Mouse (Mus musculus): ENCODE data around the gene Decr2. TPM values are rescaled to one million over a fixed set of nuclear protein-coding genes. Genes with fewer than 3 reads are reported as not detected.
"Not testable (repeated sequence)": the region's sequence is repeated elsewhere in the genome, so short reads cannot be mapped to it uniquely, and the experiment has no call there.

The Decr2 gene
- polyA plus RNA-seq, 1 experiment from 2014 or later = 24.7 TPM

DNA sequence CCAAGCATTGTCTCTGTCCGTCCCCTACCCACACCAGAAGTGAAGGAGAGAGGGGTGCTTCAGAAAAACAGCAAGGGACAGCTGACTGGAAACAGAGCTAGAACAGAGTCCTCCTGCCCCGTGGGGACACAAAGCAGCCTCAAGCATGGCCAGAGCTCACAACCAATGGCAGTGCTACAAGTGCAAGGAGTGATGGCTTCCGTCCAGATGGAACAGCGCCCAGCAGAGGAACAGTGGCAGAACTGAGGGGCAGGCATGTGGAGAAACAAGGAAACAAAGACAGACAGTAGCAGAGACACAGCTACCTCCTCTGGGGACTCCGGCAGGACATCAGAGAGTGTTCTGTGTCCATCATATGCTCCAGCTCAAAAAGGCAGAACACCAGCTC is 46.9 kb downstream of the Decr2 start:
- H3K27ac ChIP-seq = no peak overlapping the region
- no peak overlapping the region for H3K4me3 ChIP-seq
- H3K36me3 ChIP-seq (replicated peaks) = peaks cover 8% of the 10 kb centered on the region; the same call in 1 of the 2 replicates
- 81% methylated on average over 5 of the region's 5 CpGs for WGBS
- peaks cover 4% of the 10 kb centered on the region; the same call in 1 of the 2 replicates for H3K4me1 ChIP-seq
- no peaks in the 10 kb centered on the region for H3K9me3 ChIP-seq
- no peaks in the 10 kb centered on the region for H3K27me3 ChIP-seq (ENCODE audit: poor library complexity, severe bottlenecking)
- DNase-seq (ENCODE audit: extremely low spot score, low spot score) = no peak

DNA sequence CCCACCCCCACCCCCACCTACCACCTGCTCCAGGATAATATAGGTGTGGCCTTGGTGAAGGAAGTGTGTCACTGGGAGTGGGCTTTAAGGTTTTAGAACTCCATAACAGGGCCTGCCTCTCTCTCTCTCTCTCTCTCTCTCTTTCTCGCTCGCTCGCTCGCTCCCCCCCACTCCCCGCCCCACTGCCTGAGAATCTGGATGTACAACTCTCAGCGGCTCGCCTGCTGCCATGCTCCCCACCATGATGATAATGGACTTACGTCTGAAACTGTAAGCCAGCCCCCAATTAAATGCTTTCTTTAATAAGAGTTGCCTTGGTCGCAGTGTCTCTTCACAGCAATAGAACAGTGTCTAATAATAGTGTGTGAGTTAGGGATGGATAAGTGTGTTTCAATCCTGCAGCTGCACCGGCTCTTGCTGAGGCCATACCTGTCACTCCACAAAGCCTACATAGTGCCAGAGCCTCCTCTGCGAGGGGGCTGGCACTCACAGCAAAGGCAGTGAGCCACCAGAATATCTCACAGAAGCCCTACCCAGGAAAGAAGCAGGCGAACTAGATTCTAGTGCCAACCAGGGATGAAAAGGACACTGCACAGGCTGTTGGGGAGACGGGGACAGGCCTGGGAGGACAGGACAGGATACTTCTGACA is 47.4 kb downstream of the Decr2 start:
- WGBS = 84% methylated on average over 13 of the region's 13 CpGs
- Histone ChIP-seq H3K27me3 (ENCODE audit: poor library complexity, severe bottlenecking) (no peaks in the 10 kb centered on the region), H3K4me3 (no peak overlapping the region), H3K27ac (no peak overlapping the region; the same call in 1 of the 2 replicates), H3K36me3 (replicated peaks) (peaks cover 10% of the 10 kb centered on the region), H3K9me3 (no peaks in the 10 kb centered on the region), H3K4me1 (peaks cover 4% of the 10 kb centered on the region; the same call in 1 of the 2 replicates)
- no peak for DNase-seq (ENCODE audit: extremely low spot score, low spot score)

DNA sequence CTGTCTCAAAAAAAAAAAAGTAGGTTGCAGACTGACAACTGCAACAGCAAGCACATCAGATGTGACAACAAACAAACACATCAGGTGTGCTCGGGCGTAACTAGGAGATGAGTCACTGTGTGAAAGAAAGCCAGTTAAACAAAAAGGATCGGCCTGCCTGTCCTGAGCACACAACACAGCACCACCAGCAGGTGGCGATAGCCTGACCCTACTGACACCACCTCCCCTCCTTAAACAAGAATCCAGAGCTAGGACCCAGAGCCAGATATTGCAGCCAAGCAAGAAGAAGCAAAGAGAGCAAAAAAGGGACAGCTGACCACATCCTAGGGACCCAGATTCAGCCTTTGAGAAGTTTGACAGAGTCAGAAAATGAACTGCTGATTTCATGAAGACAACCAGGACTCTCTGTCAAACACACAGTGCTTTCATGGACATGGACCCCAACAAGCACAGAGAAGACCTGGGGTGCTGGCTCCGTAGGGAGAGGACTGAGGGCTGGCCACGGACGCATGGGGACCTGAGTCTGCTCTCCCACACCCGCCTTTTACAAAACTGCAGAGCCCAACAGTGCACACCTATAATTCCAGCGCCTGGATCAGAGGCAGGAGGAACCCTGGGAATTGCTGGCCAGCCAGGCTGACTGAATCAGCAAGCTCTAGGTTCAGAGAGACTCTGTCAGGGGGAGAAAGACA is 48.9 kb downstream of the Decr2 start:
- no peak overlapping the region for H3K27ac ChIP-seq
- H3K4me1 ChIP-seq = peaks cover 4% of the 10 kb centered on the region; the same call in 1 of the 2 replicates
- 55% methylated on average over 9 of the region's 9 CpGs for WGBS
- peaks cover 19% of the 10 kb centered on the region for H3K36me3 ChIP-seq (replicated peaks)
- no peaks in the 10 kb centered on the region for H3K9me3 ChIP-seq
- peak; percentile 49 for DNase-seq (ENCODE audit: extremely low spot score, low spot score)
- H3K27me3 ChIP-seq (ENCODE audit: poor library complexity, severe bottlenecking) = no peaks in the 10 kb centered on the region
- H3K4me3 ChIP-seq = no peak overlapping the region

DNA sequence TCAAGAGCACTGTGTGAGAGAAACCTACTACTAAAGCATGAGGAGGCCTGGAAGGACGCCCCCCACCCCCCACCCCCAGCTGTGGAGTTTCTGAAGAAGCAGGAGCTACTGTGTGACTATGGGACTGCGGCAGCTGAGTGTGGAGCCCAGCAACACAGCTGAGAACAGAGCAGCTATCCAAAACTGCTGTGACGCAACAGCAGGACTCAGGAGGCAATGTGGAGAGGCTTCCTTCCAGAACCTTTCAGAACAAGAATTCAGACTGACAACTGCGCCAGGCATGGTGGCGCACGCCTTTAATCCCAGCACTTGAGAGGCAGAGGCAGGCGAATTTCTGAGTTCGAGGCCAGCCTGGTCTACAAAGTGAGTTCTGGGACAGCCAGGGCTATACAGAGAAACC is 49.4 kb downstream of the Decr2 start:
- not testable (repeated sequence) for DNase-seq (ENCODE audit: extremely low spot score, low spot score); H3K9me3 ChIP-seq; H3K27me3 ChIP-seq (ENCODE audit: poor library complexity, severe bottlenecking); H3K4me3 ChIP-seq; H3K27ac ChIP-seq; H3K4me1 ChIP-seq
- H3K36me3 ChIP-seq (replicated peaks) = peaks cover 23% of the 10 kb centered on the region
- 91% methylated on average over 8 of the region's 8 CpGs for WGBS

DNA sequence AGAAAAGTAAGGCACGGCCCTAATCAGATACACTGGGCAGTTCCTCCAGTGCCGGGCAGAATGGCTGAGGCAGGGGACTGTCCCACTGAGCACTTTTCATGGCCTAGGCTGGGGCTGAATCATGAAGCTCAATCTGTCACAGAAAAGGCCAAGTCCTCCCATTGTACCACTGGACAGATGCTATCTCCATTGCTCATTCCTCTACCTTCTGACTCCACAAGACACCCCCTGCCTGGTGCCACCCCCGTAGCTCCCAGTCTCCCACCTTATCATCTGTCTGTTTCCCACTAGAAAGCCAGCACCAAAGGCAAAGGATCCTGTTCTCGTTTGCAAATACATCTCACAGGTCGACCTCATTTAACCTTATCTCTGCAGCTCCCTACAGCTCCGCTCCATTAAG is 58.1 kb downstream of the Decr2 start:
- Histone ChIP-seq H3K9me3 (no peaks in the 10 kb centered on the region), H3K4me1 (no peaks in the 10 kb centered on the region), H3K27ac (no peak overlapping the region), H3K27me3 (ENCODE audit: poor library complexity, severe bottlenecking) (no peaks in the 10 kb centered on the region), H3K36me3 (replicated peaks) (peaks cover 72% of the 10 kb centered on the region), H3K4me3 (no peak overlapping the region)
- DNase-seq (ENCODE audit: extremely low spot score, low spot score) = no peak
- WGBS = 88% methylated on average over 6 of the region's 6 CpGs

DNA sequence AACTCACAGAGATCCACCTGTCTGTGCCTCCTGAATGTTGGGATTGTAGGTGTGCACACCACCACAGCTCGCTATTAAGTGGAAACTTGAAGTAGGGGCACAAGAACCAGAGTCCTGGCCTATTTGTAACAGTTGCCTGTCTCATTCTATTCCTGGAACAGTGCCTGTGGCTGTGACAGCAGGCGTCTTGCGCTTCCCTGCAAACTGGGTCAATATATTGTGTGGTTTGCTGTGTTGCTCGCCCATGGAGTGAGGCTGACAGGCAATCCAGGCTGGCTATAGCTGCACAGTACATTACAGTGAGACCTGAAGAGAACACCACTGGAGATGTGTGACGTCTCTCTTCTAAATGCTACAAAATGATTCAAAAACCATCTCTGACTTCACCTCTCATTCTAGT is 58.6 kb downstream of the Decr2 start:
- H3K27me3 ChIP-seq (ENCODE audit: poor library complexity, severe bottlenecking) = no peaks in the 10 kb centered on the region
- H3K36me3 ChIP-seq (replicated peaks) = peaks cover 71% of the 10 kb centered on the region
- H3K4me1 ChIP-seq = no peaks in the 10 kb centered on the region
- H3K27ac ChIP-seq = no peak overlapping the region
- no peak for DNase-seq (ENCODE audit: extremely low spot score, low spot score)
- no peak overlapping the region for H3K4me3 ChIP-seq
- no peaks in the 10 kb centered on the region for H3K9me3 ChIP-seq
- WGBS = 94% methylated on average over 5 of the region's 5 CpGs

Other genes with a start within 250 kb of the Decr2 start
- 1.7 and 2.3 TPM in 2 replicates for gene Gm20683, start 248.6 kb downstream of the Decr2 start, polyA plus RNA-seq (2016; fragmentation: Nextera tagmentation; extraction: Ambion mirVana)
- 28.0 and 31.2 TPM in 2 replicates for gene Rhot2, start 245.5 kb downstream of the Decr2 start, polyA plus RNA-seq (2016; fragmentation: Nextera tagmentation; extraction: Ambion mirVana)
- gene Wdr90, start 228.8 kb downstream of the Decr2 start, polyA plus RNA-seq (2016; fragmentation: Nextera tagmentation; extraction: Ambion mirVana) = 63.3 and 73.0 TPM in 2 replicates
- gene Mcrip2, start 221.6 kb downstream of the Decr2 start, polyA plus RNA-seq (2016; fragmentation: Nextera tagmentation; extraction: Ambion mirVana) = 20.0 and 21.9 TPM in 2 replicates
- gene Mettl26, start 215.3 kb downstream of the Decr2 start, polyA plus RNA-seq (2016; fragmentation: Nextera tagmentation; extraction: Ambion mirVana) = 76.7 and 79.1 TPM in 2 replicates
- gene Wfikkn1, start 209.5 kb downstream of the Decr2 start, polyA plus RNA-seq (2016; fragmentation: Nextera tagmentation; extraction: Ambion mirVana) = 4.0 and 4.2 TPM in 2 replicates
- gene Rab40c, start 170.6 kb downstream of the Decr2 start, polyA plus RNA-seq (2016; fragmentation: Nextera tagmentation; extraction: Ambion mirVana) = 29.4 and 30.9 TPM in 2 replicates
- 68.4 and 75.6 TPM in 2 replicates for gene Pigq, start 145.4 kb downstream of the Decr2 start, polyA plus RNA-seq (2016; fragmentation: Nextera tagmentation; extraction: Ambion mirVana)
- gene Nhlrc4, start 145.4 kb downstream of the Decr2 start, polyA plus RNA-seq (2016; fragmentation: Nextera tagmentation; extraction: Ambion mirVana) = 0.89 TPM in 1 of 2 replicates, not detected in the other
- gene A930017K11Rik, start 137.8 kb downstream of the Decr2 start, polyA plus RNA-seq (2016; fragmentation: Nextera tagmentation; extraction: Ambion mirVana) = 0.09 and 0.14 TPM in 2 replicates
- gene Capn15, start 104.5 kb downstream of the Decr2 start, polyA plus RNA-seq (2016; fragmentation: Nextera tagmentation; extraction: Ambion mirVana) = 31.8 and 37.0 TPM in 2 replicates
- 21.0 and 22.3 TPM in 2 replicates for gene Rab11fip3, start 20.8 kb downstream of the Decr2 start, polyA plus RNA-seq (2016; fragmentation: Nextera tagmentation; extraction: Ambion mirVana)
- 126 and 138 TPM in 2 replicates for gene Nme4, start 5.3 kb upstream of the Decr2 start, polyA plus RNA-seq (2016; fragmentation: Nextera tagmentation; extraction: Ambion mirVana)
- gene Tmem8, start 23.0 kb upstream of the Decr2 start, polyA plus RNA-seq (2016; fragmentation: Nextera tagmentation; extraction: Ambion mirVana) = 1.7 and 1.8 TPM in 2 replicates
- gene Mrpl28, start 33.2 kb upstream of the Decr2 start, polyA plus RNA-seq (2016; fragmentation: Nextera tagmentation; extraction: Ambion mirVana) = 318 and 342 TPM in 2 replicates
- gene Axin1, start 48.4 kb upstream of the Decr2 start, polyA plus RNA-seq (2016; fragmentation: Nextera tagmentation; extraction: Ambion mirVana) = 8.4 and 10.5 TPM in 2 replicates
- gene Pdia2, start 108.8 kb upstream of the Decr2 start, polyA plus RNA-seq (2016; fragmentation: Nextera tagmentation; extraction: Ambion mirVana) = 1.5 and 1.9 TPM in 2 replicates
- 1.1 and 2.1 TPM in 2 replicates for gene Rgs11, start 112.6 kb upstream of the Decr2 start, polyA plus RNA-seq (2016; fragmentation: Nextera tagmentation; extraction: Ambion mirVana)
- gene Arhgdig, start 117.4 kb upstream of the Decr2 start, polyA plus RNA-seq (2016; fragmentation: Nextera tagmentation; extraction: Ambion mirVana) = 6.6 and 6.7 TPM in 2 replicates
- gene Fam234a, start 153.9 kb upstream of the Decr2 start, polyA plus RNA-seq (2016; fragmentation: Nextera tagmentation; extraction: Ambion mirVana) = 24.4 and 25.1 TPM in 2 replicates
- gene Luc7l, start 162.6 kb upstream of the Decr2 start, polyA plus RNA-seq (2016; fragmentation: Nextera tagmentation; extraction: Ambion mirVana) = 116 and 135 TPM in 2 replicates

Measured in forebrain, embryonic 10.5 days (tissue).